Mouse (Mus musculus) spleen, postnatal 14 days (tissue): ENCODE results near the gene Ccdc146.

Experiments
- DNase-seq, 2 experiments: peaks; one replicate each; pipeline ENCODE4 v3.0.0; 2021 to 2022; ENCODE audit warnings: low spot score in 2 of 2

Ccdc146 gene

DNA sequence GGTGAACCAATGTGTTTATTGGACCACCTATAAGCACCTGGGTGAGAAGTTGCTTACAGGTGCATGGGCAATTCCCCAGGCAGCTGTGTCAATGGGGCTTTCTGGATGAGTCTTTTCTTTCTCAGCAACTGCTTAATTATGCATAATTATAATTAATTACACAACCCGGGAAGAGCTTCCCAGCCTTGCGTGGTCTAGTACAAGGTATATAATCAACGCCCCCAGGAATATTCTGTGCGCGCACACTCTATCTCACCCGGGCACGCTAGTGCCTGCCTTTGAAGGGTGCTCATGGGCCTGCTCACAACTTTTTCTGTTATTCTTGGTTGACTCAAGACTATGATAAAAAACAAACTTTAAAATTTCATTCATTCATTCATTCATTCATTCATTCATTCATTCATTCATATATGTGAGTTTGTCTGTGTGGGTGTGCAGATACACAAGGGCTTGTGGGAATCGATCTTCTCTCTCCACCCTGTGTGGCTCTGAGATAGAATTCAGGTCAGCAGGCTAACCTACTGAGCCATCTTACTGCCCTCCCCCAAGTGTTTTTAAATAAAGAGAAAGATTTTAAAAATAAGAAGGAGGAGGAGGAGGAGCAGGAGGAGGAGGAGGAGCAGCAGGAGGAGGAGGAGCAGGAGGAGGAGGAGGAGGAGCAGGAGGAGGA, 160.0 kb downstream of the Ccdc146 start:
- DNase-seq, result no peak

DNA sequence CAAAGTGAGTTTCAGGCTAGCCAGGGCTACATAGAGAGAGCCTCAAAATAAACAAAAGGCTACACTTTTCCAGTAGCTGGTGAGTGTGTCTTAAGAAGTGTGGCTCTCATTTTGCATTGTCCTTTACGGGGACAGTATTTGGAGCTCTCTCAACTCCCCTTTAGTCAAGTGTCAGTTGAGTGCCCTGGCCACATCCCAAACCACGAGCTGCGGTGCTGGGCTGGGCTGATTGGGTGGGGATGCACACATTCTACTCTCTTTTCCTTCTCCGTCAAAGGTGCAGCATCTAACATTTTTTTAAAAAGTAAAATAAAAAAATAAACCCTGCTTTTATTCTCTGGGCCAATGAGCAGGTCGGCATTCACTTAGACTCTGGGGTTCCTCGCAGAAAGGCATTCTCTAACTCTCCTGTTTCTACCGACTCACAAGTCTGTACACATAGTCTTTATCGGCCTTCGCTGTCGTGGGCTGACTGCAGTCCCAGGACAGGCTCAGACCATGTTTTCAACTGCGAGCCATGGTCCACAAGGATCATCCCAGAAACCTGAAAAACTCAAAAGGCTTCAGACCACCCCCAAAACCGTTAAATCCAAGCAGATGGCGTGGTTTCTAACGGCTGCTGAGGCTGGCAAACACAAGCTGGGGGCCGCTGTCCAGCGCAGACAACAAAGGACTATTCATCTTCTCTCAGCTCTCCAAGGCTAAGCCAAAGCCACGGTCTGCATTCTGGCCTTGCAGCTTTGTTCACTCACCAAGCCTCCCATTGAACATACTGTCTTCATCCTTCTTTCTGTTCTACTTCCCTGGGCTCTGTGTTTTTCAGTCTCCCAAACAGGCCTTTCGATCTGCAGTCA, 161.0 kb downstream of the Ccdc146 start:
- DNase-seq, result no peak

DNA sequence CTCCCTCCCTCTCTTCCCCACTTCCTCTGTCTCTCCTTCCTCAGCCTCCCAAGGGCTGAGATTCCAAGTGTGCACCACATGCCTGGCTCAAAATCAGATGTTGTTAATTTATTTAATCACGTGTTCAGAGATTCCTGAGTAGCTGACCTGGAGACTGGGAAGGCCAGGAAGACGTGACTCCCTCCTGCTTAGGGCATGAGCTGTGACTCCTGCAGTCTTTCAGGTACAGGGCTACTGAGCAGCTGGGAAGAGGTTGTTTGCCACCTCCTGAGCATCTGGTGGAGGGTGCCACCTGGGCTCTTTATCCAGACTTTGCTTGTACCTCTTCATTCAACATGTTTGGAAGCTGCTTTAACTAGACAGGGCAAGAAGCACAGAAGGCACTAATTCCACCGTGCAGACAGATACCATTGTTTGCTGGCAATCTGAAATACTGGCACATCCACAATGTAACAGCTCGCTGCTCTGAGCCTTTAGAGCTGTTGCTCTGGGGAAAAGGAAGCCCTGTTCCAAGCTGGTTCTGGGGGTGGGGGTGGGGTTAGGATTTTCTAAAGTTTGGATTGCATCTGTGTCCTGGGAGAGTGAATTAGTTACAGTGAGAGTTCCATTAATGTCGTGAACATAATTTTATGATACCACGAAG, 163.2 kb downstream of the Ccdc146 start:
- no peak for DNase-seq

DNA sequence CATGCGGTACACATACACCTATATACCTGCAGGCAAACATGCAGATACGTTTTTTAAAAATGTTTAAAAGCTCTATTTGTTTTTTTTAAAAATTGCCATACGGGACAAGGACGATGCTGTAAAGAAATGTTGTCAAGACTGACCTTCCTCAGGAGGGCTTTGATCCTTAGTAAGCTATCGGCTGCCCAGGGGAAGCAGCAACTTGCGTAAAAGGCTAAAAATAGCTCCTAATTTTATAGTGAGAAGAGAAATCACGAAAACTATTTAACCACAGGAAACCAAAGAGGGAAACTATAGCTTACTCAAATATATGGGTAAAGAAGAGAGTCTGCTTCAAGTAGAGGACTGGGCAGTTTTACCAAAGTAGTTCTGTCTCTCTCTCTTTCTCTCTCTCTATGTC, 163.7 kb downstream of the Ccdc146 start:
- no peak for DNase-seq

DNA sequence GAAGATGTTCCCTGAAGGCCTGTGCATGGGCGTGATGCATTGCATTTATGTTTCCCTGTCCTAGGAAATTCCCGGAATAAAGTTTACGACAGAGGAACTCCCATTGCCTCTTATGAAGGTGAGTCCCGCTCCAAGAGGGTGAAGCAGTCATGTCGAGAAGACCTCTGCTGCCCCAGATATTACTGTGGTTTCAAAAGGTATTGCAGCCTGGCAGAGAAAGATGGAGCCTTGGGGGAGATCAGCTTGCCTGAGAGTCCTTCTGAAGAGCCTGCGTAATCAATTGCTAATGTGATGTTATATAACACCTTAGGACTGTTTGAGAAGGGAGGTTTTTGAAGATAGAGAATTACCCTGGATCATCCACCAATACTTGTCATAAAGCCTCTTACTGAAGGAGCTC, 166.7 kb downstream of the Ccdc146 start:
- no peak for DNase-seq

DNA sequence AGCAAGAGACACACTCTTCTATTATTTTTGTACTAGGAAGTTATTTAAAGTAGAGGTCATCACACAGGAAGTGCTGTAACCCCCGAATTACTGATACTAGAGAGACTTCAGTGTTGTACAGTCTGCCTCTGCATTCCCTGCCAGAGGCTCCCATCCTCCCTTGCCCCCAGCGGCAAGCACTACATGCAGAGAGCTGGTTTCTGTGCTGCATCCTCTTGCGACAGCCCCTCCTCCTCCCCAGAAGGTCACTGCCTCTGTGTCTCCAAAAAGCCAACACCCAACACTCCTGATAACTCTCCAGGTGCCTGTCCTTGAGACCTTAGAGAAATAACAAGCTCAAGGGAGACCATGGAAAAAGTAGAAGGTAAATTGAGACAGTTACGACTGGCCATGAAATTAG, 167.4 kb downstream of the Ccdc146 start:
- no peak for DNase-seq

DNA sequence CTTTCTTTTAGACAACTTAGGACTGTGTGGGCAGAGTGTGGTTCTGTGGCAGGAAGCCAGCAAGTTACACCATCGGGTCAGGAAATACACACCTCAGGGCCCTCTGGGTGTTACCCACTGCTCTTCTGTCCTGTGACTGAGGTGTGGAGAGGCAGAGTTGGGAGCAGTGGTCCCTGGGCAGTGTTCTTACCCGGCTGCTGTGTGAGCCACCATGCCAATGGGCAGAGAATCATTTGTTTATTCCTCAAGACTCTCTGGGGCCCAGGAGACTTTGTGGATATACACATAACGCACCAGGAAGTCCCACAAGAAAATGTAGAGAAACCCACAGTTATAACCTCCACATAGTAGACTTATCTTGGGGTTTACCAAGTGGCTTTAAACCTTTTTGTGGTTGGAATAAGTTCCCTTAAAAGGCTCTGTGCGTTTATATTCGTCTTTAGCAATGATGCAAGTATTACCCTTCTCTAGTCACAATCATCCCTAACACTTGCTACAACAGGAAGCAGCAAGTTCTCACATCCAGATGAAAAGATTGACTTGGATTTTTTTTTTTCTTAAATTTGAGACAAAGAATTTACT, 168.8 kb downstream of the Ccdc146 start:
- DNase-seq, result peak; percentile 26 to 29

DNA sequence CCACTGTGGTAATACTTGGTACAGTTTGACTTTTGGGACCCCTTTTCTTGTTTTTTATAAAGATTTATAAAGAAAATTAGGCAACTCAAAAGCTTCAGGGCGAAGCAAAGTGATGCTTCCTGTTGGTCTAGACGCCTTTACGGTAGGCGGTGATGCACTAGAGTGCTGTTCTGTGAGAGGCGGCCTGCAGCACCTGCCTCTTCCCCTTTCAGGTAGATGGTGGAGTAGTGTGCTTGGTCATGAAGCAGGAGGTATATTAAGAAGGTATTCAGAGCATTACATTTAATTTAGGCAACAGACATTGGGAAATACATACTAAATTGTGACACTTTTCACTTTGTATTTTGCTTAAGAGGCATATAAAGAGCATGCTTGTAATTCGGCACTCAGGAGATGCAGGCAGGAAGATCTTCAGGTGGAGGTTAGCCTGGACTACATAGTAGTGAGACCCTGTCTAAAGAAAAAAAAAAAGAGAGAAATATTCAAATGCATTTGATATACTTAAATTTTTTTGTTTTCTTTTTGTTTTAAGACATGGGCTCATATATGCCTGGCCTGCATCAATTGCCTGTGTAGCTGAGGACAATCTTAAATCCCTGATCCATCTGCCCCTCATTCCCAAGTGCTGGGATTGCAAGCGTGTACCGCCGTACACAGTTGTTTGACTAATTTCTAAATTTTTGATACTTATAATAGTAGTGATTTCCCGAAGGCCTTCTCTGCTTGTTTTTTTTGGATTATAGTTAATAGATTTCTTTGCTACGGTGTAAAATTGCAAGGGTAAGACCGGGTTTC, 169.5 kb downstream of the Ccdc146 start:
- no peak for DNase-seq

DNA sequence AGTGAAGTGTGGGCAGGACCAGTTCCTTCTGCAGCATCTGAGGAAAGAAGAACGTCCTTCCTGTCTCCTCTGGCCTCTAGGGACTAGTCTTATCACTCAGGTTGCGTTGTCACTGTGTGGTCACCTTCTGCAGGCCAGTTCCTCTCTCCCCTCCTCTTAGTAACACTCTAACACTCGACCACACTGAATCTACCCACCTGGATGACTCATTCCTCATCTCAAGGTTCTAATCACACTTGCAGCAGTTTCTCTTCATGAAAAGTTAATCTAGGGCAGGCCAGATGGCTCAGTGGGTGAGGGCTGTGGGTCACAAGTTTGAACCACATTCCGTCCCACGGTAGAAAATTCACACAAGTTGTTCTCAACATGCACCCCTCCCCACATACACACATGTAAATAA, 175.6 kb downstream of the Ccdc146 start:
- DNase-seq, result no peak

DNA sequence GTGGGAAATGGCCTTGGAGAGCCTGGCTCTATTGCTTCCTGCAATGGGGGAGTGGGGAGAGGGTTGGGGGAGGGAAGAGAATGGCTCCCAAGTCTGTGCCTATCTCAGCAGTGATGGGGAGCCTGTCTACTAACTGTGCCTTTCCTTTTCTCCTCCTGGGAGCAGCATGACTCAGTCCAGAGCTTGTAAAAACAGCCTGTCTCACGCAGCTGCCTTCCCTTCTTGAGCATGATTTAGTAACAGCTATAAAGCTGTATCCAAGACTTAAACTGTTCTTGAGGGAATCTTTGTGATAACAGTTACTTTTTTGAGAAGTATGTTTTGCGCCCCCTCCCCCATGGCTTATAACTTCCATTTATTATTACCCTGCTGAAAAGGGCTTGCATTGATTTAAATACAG, 176.6 kb downstream of the Ccdc146 start:
- DNase-seq, result no peak

DNA sequence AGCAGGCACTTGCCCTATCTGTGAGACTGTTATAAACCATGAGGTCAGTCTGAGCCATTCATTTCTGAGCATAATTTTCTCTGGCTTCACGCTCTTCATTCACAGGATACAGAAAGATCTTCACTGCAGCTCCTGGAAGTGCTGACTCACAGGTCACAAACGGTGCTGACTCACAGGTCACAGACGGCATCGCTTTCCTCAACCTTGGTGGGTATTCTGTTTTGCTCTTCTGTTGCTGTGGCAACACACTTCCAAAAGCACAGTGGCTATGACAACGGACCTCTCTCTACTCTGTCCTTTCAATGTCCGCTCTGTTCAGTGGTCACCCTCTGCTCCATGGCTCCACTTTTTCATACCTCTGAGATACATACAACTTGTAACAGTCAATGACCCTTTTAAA, 177.7 kb downstream of the Ccdc146 start:
- DNase-seq, result no peak

DNA sequence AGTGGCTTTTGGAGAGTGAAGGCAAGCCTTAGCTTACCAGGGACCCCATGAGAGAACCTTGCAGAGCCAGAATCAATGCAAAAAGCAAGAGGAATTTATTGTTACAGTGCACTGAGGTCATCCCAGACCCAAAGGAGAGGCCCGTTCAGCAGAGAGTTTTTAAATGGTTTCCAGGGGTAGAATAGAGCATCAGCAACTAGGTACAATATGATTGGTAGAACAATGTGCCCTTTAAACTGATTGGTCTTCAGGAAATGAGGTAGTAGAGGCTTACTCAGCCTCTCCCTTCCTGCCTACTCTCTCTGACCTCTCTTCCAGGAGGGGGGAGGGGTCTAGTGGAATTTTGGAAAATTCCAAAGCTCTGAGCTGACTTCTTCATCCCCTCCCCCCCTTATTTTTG, 179.2 kb downstream of the Ccdc146 start:
- no peak for DNase-seq

DNA sequence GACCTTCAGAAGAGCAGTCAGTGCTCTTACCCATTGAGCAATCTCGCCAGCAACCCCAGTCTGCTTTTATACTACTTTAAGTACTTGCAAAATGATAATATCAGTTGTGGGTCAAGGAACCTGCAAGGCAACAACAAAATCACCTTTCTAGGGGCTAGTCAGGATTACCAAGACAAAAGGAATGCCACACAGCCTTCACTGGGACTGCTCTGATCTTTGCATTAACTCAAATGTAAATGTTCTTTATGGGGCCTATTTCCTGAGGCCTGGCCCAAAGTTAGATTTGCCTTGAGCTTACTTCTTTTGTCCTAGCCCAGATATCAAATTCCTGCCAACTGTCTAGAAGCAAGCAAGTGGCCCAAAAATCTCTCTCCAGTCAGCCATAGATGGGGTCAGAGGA, 179.9 kb downstream of the Ccdc146 start:
- DNase-seq, result no peak
